Comparison of ENCODE assay signal across 16 mouse cellular contexts in genomic region chr8:48356849-48357248, GRCm38 (mm10).
"Had no signal": no experiment of that assay in that cellular context is flagged by ENCODE, and none has a peak within 500 bp of the region (broad histone marks: within the 10 kb centered on the region; RNA-seq: fewer than 3 reads in every experiment).

No protein-coding gene starts in this region.

- H3K27ac ChIP-seq: neural tube, embryonic 13.5 days; neural tube, embryonic 15.5 days; stomach, embryonic 15.5 days; stomach, postnatal 0 days had no signal

- H3K36me3 ChIP-seq: neural tube, embryonic 15.5 days; stomach, embryonic 15.5 days had no signal

- H3K27me3 ChIP-seq: neural tube, embryonic 13.5 days; neural tube, embryonic 15.5 days; stomach, embryonic 15.5 days had no signal

- H3K9ac ChIP-seq: neural tube, embryonic 13.5 days; neural tube, embryonic 15.5 days; stomach, embryonic 15.5 days had no signal

- H3K4me3 ChIP-seq: neural tube, embryonic 13.5 days; neural tube, embryonic 15.5 days; stomach, embryonic 15.5 days had no signal

- H3K4me1 ChIP-seq: neural tube, embryonic 15.5 days; stomach, embryonic 15.5 days had no signal

- H3K4me2 ChIP-seq: neural tube, embryonic 13.5 days; neural tube, embryonic 15.5 days; stomach, embryonic 15.5 days had no signal

- DNase-seq: retina, postnatal 1 day; right cerebral cortex, adult 18-20 months; right cerebral cortex, postnatal 14 days; right cerebral cortex, postnatal 25 days; right cerebral cortex, postnatal 4 days; spleen, adult 18-20 months; thymus, adult 18-20 months; thymus, adult 2 months; thymus, postnatal 14 days; thymus, postnatal 25 days; thymus, postnatal 36 days; thymus, postnatal 4 days had no signal

- H3K9me3 ChIP-seq: neural tube, embryonic 13.5 days; stomach, embryonic 15.5 days had no signal
